Mouse (Mus musculus) mouse trophoblast stem cell (cell line): Measurements from ENCODE around the gene Cfap298.

Source experiments
- in situ Hi-C, 2 experiments: fragments of 300-500 bp; cut with MseI, MboI; formaldehyde crosslinking; loops; 2 replicates in 1 of 2; 3 replicates in 1 of 2; pipeline ENCODE4 v1.15.1; 2025

Cfap298 gene

GRCm38 (mm10) chr16:90916040-90916481 is 18.9 kb downstream of the Cfap298 start:
- in situ Hi-C loops = no loop called here

GRCm38 (mm10) chr16:90911766-90912165 is 23.1 kb downstream of the Cfap298 start:
- in situ Hi-C loops = no loop called here

GRCm38 (mm10) chr16:90910855-90911533 is 23.9 kb downstream of the Cfap298 start:
- in situ Hi-C loops = no loop called here

GRCm38 (mm10) chr16:90907250-90907649 is 27.7 kb downstream of the Cfap298 start:
- in situ Hi-C loops = no loop called here

- in situ Hi-C loops = no loop called here
Observed at GRCm38 (mm10) chr16:90903300-90903699, 31.6 kb downstream of the Cfap298 start.

- in situ Hi-C loops = no loop called here
Observed at GRCm38 (mm10) chr16:90901364-90901763, 33.5 kb downstream of the Cfap298 start.

- in situ Hi-C loops = no loop called here
Observed at GRCm38 (mm10) chr16:90899498-90899897, 35.4 kb downstream of the Cfap298 start.

- in situ Hi-C loops = no loop called here
Observed at GRCm38 (mm10) chr16:90897651-90898050, 37.3 kb downstream of the Cfap298 start.

- in situ Hi-C loops = no loop called here
Observed at GRCm38 (mm10) chr16:90893792-90894191, 41.1 kb downstream of the Cfap298 start.

GRCm38 (mm10) chr16:90893019-90893418 is 41.9 kb downstream of the Cfap298 start:
- in situ Hi-C loops = no loop called here

GRCm38 (mm10) chr16:90892081-90892480 is 42.8 kb downstream of the Cfap298 start:
- in situ Hi-C loops = no loop called here

GRCm38 (mm10) chr16:90891601-90892000 is 43.3 kb downstream of the Cfap298 start:
- in situ Hi-C loops = no loop called here

GRCm38 (mm10) chr16:90890683-90891082 is 44.2 kb downstream of the Cfap298 start:
- in situ Hi-C loops = no loop called here

GRCm38 (mm10) chr16:90885781-90886565 is 48.9 kb downstream of the Cfap298 start:
- in situ Hi-C loops = no loop called here

GRCm38 (mm10) chr16:90885351-90885750 is 49.6 kb downstream of the Cfap298 start:
- in situ Hi-C loops = no loop called here

GRCm38 (mm10) chr16:90882501-90882977 is 52.4 kb downstream of the Cfap298 start:
- in situ Hi-C loops = no loop called here

GRCm38 (mm10) chr16:90878135-90878860 is 56.6 kb downstream of the Cfap298 start:
- in situ Hi-C loops = no loop called here
